Mouse (Mus musculus) testis, adult 2 months (tissue): Measurements from ENCODE around the gene Rnf114.
A peak's percentile ranks its signal among the peaks of the same experiment; 100 is the strongest.

Experiments used
- CTCF ChIP-seq: fragments of 200-500 bp; IDR thresholded peaks from 2 replicates; pipeline ENCODE4 v1.5.1; 2012; ENCODE audit warnings: low read depth, mild to moderate bottlenecking, inconsistent platforms, low read length, moderate library complexity; ENCODE audit not compliant: control insufficient read depth, insufficient read depth, insufficient replicate concordance
- POLR2A ChIP-seq: fragments of 200-500 bp; IDR thresholded peaks from 2 replicates; pipeline ENCODE4 v1.6.1; 2012; ENCODE audit warnings: low read depth, mild to moderate bottlenecking, inconsistent platforms, low read length, moderate library complexity; ENCODE audit not compliant: control insufficient read depth

DNA sequence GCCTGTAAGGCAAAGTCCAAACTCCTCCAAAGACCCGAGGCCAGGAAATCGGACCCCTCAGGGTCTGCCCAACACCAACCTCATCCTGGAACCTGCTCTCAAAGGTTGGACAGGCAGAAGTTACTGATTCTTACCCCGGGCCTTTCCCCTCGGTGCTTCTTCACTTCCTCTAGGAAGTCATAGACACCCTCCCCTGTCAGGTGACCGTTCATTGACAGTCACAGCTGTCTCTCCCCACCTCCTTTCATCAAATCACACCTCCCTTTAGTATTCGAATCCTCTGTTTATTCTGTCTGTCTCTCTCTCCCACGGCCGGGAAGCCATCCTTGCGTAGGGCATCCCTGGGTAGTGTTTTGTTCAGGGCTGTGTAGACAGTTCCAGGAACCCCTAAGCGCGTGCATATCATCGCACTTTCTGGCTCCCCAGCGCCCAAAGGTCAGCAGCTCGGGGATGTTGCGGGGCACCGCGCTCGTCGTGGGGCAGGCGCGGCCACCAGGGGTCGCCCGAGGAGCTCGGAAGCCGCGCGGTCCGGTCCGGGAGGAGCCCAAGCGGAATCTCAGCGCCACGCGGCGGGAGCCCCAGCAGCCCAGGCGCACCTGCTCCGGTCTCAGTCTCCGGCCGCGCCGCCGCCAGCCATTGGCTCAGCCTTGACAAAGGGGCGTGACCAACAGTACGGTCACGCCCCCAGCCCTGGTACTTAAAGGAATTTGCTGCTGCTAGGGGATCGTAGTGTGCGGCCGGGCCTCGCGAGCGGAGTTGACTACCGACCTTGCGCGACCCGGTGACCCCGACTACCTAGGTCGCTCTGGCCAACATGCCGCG, 45.2 kb downstream of the Rnf114 start, which contains the start of gene Snai1:
- TF ChIP-seq POLR2A (peak; percentile 88), CTCF (peak; percentile 69)
